Mouse (Mus musculus) CH12.LX (cell line): Measurements from ENCODE around the gene 4930442H23Rik.

Experiments
- CHD2 ChIP-seq: IDR thresholded peaks from 2 replicates; pipeline ENCODE4 v1.6.1; 2011; ENCODE audit warnings: low read length, improper control_type of control experiment
- CTCF ChIP-seq, 2 experiments: IDR thresholded peaks in 1 of 2; conservative IDR thresholded peaks in 1 of 2; 2 replicates each; pipeline ENCODE4 v1.5.1; 2011 to 2012; ENCODE audit warnings: low read depth in 2 of 2, low read length in 2 of 2, improper control_type of control experiment in 1 of 2, inconsistent platforms in 1 of 2, mild to moderate bottlenecking in 1 of 2, moderate library complexity in 1 of 2
- E2F4 ChIP-seq: IDR thresholded peaks from 2 replicates; pipeline ENCODE4 v1.6.1; 2011; ENCODE audit warnings: low read depth, low read length, improper control_type of control experiment; ENCODE audit not compliant: insufficient replicate concordance
- ELF1 ChIP-seq: IDR thresholded peaks from 2 replicates; pipeline ENCODE4 v1.6.1; 2014; ENCODE audit warnings: low read depth, mild to moderate bottlenecking, inconsistent platforms, low read length, improper control_type of control experiment
- EP300 ChIP-seq: IDR thresholded peaks from 2 replicates; pipeline ENCODE4 v1.6.1; 2011; ENCODE audit warnings: low read length, improper control_type of control experiment
- MAX ChIP-seq: IDR thresholded peaks from 2 replicates; pipeline ENCODE4 v1.6.1; 2011; ENCODE audit warnings: low read length, improper control_type of control experiment
- POLR2A ChIP-seq: IDR thresholded peaks from 2 replicates; pipeline ENCODE4 v1.6.1; 2011; ENCODE audit warnings: low read depth, mild to moderate bottlenecking, improper control_type of control experiment, low read length
- ZNF384 ChIP-seq: IDR thresholded peaks from 2 replicates; pipeline ENCODE4 v1.6.1; 2012; ENCODE audit warnings: low read depth, low read length, improper control_type of control experiment, inconsistent platforms

GRCm38 (mm10) chr10:81216260-81216659, 32.6 kb upstream of the 4930442H23Rik start:
- TF ChIP-seq E2F4 (no peak), CHD2 (no peak), CTCF (conservative IDR thresholded peaks at IDR 0.05 in 1 of 2, IDR thresholded peaks at IDR 0.05 in 1 of 2; ENCODE audit: low read depth in 2 of 2, low read length in 2 of 2) (no peak), EP300 (no peak), ELF1 (no peak), ZNF384 (no peak), POLR2A (no peak), MAX (no peak)
